Mouse (Mus musculus) kidney, postnatal 25 days (tissue): ENCODE data around the gene Cygb.
A peak's percentile ranks its signal among the peaks of the same experiment; 100 is the strongest.

Source experiments
- DNase-seq, 2 experiments: peaks; one replicate each; pipeline ENCODE4 v3.0.0; 2021; ENCODE audit warnings: mixed read lengths in 2 of 2

The Cygb gene

GRCm38 (mm10) chr11:116654255-116654821 is at the start of gene Cygb:
Gene Cygb (minus strand): TSS chr11:116654313.
- DNase-seq, result no peak

GRCm38 (mm10) chr11:116701377-116701841 is 47.3 kb upstream of the Cygb start:
- DNase-seq, result peak; percentile 43 to 81

- no peak for DNase-seq
Observed at GRCm38 (mm10) chr11:116697521-116697920, 43.4 kb upstream of the Cygb start.

- DNase-seq, result no peak
Observed at GRCm38 (mm10) chr11:116696426-116696825, 42.3 kb upstream of the Cygb start.

- peak in 1 of 2 experiments; percentile 70 for DNase-seq
Observed at GRCm38 (mm10) chr11:116695194-116695880, 41.2 kb upstream of the Cygb start.

GRCm38 (mm10) chr11:116694250-116695193 is 40.4 kb upstream of the Cygb start:
- peak; percentile 63 to 88 for DNase-seq

GRCm38 (mm10) chr11:116693899-116694249 is 39.8 kb upstream of the Cygb start:
- peak in 1 of 2 experiments; percentile 39 for DNase-seq

GRCm38 (mm10) chr11:116690701-116691575 is 36.8 kb upstream of the Cygb start:
- DNase-seq, result peak; percentile 70 to 90

GRCm38 (mm10) chr11:116689622-116690021 is 35.5 kb upstream of the Cygb start:
- DNase-seq, result peak in 1 of 2 experiments; percentile 30

- peak in 1 of 2 experiments; percentile 29 for DNase-seq
Observed at GRCm38 (mm10) chr11:116687897-116688296, 33.8 kb upstream of the Cygb start.

- peak; percentile 40 to 84 for DNase-seq
Observed at GRCm38 (mm10) chr11:116685729-116686128, 31.6 kb upstream of the Cygb start.

- peak; percentile 58 to 86 for DNase-seq
Observed at GRCm38 (mm10) chr11:116683777-116684176, 29.7 kb upstream of the Cygb start.

GRCm38 (mm10) chr11:116682501-116683144 is 28.5 kb upstream of the Cygb start:
- peak; percentile 73 to 91 for DNase-seq

GRCm38 (mm10) chr11:116681147-116681546 is 27.0 kb upstream of the Cygb start:
- peak in 1 of 2 experiments; percentile 45 for DNase-seq

GRCm38 (mm10) chr11:116680321-116681091 is 26.4 kb upstream of the Cygb start:
- DNase-seq, result peak in 1 of 2 experiments; percentile 47

GRCm38 (mm10) chr11:116679148-116679547 is 25.0 kb upstream of the Cygb start:
- peak in 1 of 2 experiments; percentile 42 for DNase-seq

- DNase-seq, result peak in 1 of 2 experiments; percentile 16
Observed at GRCm38 (mm10) chr11:116677711-116678441, 23.8 kb upstream of the Cygb start.

- no peak for DNase-seq
Observed at GRCm38 (mm10) chr11:116676175-116676976, 22.3 kb upstream of the Cygb start.

GRCm38 (mm10) chr11:116675429-116675828 is 21.3 kb upstream of the Cygb start:
- DNase-seq, result peak; percentile 76 to 93
